Mouse (Mus musculus): ENCODE results near the gene Ppp1r12b.
A peak's percentile ranks its signal among the peaks of the same experiment; 100 is the strongest.

The Ppp1r12b gene

GRCm38 (mm10) chr1:134759133-134759532 lies 196.6 kb downstream of the Ppp1r12b start:
- DNase-seq (ENCODE audit: low spot score) = no peak

GRCm38 (mm10) chr1:134757230-134757629 lies 198.5 kb downstream of the Ppp1r12b start:
- no peak for DNase-seq (ENCODE audit: low spot score)

GRCm38 (mm10) chr1:134756190-134756873 lies 199.4 kb downstream of the Ppp1r12b start:
- DNase-seq (ENCODE audit: low spot score) = no peak

GRCm38 (mm10) chr1:134755548-134756189 lies 200.1 kb downstream of the Ppp1r12b start:
- DNase-seq (ENCODE audit: low spot score) = no peak

GRCm38 (mm10) chr1:134754818-134755217 lies 200.9 kb downstream of the Ppp1r12b start:
- DNase-seq (ENCODE audit: low spot score) = no peak

- DNase-seq (ENCODE audit: low spot score) = no peak
These were observed 201.8 kb downstream of the Ppp1r12b start for GRCm38 (mm10) chr1:134753751-134754630.

- DNase-seq (ENCODE audit: low spot score) = no peak
These were observed 203.3 kb downstream of the Ppp1r12b start for GRCm38 (mm10) chr1:134752447-134752846.

GRCm38 (mm10) chr1:134749889-134750288 lies 205.9 kb downstream of the Ppp1r12b start:
- DNase-seq (ENCODE audit: low spot score) = no peak

GRCm38 (mm10) chr1:134747236-134748174 lies 208.2 kb downstream of the Ppp1r12b start:
- DNase-seq (ENCODE audit: low spot score) = peak; percentile 69

- no peak for DNase-seq (ENCODE audit: low spot score)
These were observed 210.1 kb downstream of the Ppp1r12b start for GRCm38 (mm10) chr1:134745648-134746047.

- no peak for DNase-seq (ENCODE audit: low spot score)
These were observed 213.6 kb downstream of the Ppp1r12b start for GRCm38 (mm10) chr1:134741946-134742661.

- no peak for DNase-seq (ENCODE audit: low spot score)
These were observed 214.3 kb downstream of the Ppp1r12b start for GRCm38 (mm10) chr1:134741433-134741832.

- DNase-seq (ENCODE audit: low spot score) = no peak
These were observed 218.3 kb downstream of the Ppp1r12b start for GRCm38 (mm10) chr1:134737463-134737862.

- DNase-seq (ENCODE audit: low spot score) = no peak
These were observed 222.1 kb downstream of the Ppp1r12b start for GRCm38 (mm10) chr1:134733659-134734058.

GRCm38 (mm10) chr1:134727256-134727655 lies 228.5 kb downstream of the Ppp1r12b start:
- DNase-seq (ENCODE audit: low spot score) = no peak

GRCm38 (mm10) chr1:134726480-134726879 lies 229.3 kb downstream of the Ppp1r12b start:
- no peak for DNase-seq (ENCODE audit: low spot score)

GRCm38 (mm10) chr1:134725276-134725675 lies 230.5 kb downstream of the Ppp1r12b start:
- no peak for DNase-seq (ENCODE audit: low spot score)

- DNase-seq (ENCODE audit: low spot score) = no peak
These were observed 232.9 kb downstream of the Ppp1r12b start for GRCm38 (mm10) chr1:134722891-134723290.

GRCm38 (mm10) chr1:134721486-134721885 lies 234.3 kb downstream of the Ppp1r12b start:
- DNase-seq (ENCODE audit: low spot score) = no peak

GRCm38 (mm10) chr1:134719718-134720304 lies 235.9 kb downstream of the Ppp1r12b start:
- no peak for DNase-seq (ENCODE audit: low spot score)
